Mouse (Mus musculus): ENCODE measurements around the gene Tmc8. TPM values are rescaled to one million over a fixed set of nuclear protein-coding genes. Genes with fewer than 3 reads are reported as not detected.
A peak's percentile ranks its signal among the peaks of the same experiment; 100 is the strongest.

Tmc8 gene
- total and polyA plus RNA-seq, 2 experiments from 2014 or later = 0.33 to 0.79 TPM

- H3K4me2 ChIP-seq (ENCODE audit: low read depth, low read length, poor library complexity, severe bottlenecking) = no peak overlapping the region
- 90% methylated on average over 26 of the region's 26 CpGs for WGBS
- no peak for TF ChIP-seq CTCF (IDR thresholded peaks at IDR 0.05)
- no peak overlapping the region for H3K27ac ChIP-seq (ENCODE audit: low read depth, low read length)
- no peak overlapping the region for H3K4me3 ChIP-seq (ENCODE audit: low read depth, low read length)
- H3K27me3 ChIP-seq (ENCODE audit: insufficient read depth, low read length) = no peaks in the 10 kb centered on the region
- no peak overlapping the region for H3K9ac ChIP-seq (replicated peaks; ENCODE audit: low read length, poor library complexity, severe bottlenecking)
- no peaks in the 10 kb centered on the region for H3K4me1 ChIP-seq (ENCODE audit: insufficient read depth, low read length)
- no peak; the same call in 1 of the 2 replicates for ATAC-seq (ENCODE audit: low FRiP score)
- H3K36me3 ChIP-seq (ENCODE audit: insufficient read depth, low read length) = peaks cover 70% of the 10 kb centered on the region
- no peaks in the 10 kb centered on the region for H3K9me3 ChIP-seq (ENCODE audit: low read length)
- no peak for DNase-seq (ENCODE audit: low spot score)
Observed at GRCm38 (mm10) chr11:117760374-117761119, 21.3 kb upstream of the Tmc8 start.

GRCm38 (mm10) chr11:117761801-117762200, 20.1 kb upstream of the Tmc8 start:
- no peaks in the 10 kb centered on the region for H3K27me3 ChIP-seq (ENCODE audit: insufficient read depth, low read length)
- H3K27ac ChIP-seq (ENCODE audit: low read depth, low read length) = no peak overlapping the region
- 91% methylated on average over 13 of the region's 13 CpGs for WGBS
- no peak overlapping the region for H3K9ac ChIP-seq (replicated peaks; ENCODE audit: low read length, poor library complexity, severe bottlenecking)
- H3K4me3 ChIP-seq (ENCODE audit: low read depth, low read length) = no peak overlapping the region
- no peaks in the 10 kb centered on the region for H3K4me1 ChIP-seq (ENCODE audit: insufficient read depth, low read length)
- DNase-seq (ENCODE audit: low spot score) (no peak), ATAC-seq (ENCODE audit: low FRiP score) (no peak)
- no peak for TF ChIP-seq CTCF (IDR thresholded peaks at IDR 0.05)
- H3K36me3 ChIP-seq (ENCODE audit: insufficient read depth, low read length) = peaks cover 58% of the 10 kb centered on the region
- H3K4me2 ChIP-seq (ENCODE audit: low read depth, low read length, poor library complexity, severe bottlenecking) = no peak overlapping the region
- no peaks in the 10 kb centered on the region for H3K9me3 ChIP-seq (ENCODE audit: low read length)

GRCm38 (mm10) chr11:117762246-117762645, 19.6 kb upstream of the Tmc8 start:
- H3K4me1 ChIP-seq (ENCODE audit: insufficient read depth, low read length) = no peaks in the 10 kb centered on the region
- DNase-seq (ENCODE audit: low spot score) = no peak
- no peaks in the 10 kb centered on the region for H3K9me3 ChIP-seq (ENCODE audit: low read length)
- H3K4me3 ChIP-seq (ENCODE audit: low read depth, low read length) = no peak overlapping the region
- no peak for TF ChIP-seq CTCF (IDR thresholded peaks at IDR 0.05)
- H3K4me2 ChIP-seq (ENCODE audit: low read depth, low read length, poor library complexity, severe bottlenecking) = no peak overlapping the region
- 80% methylated on average over 12 of the region's 12 CpGs for WGBS
- H3K27ac ChIP-seq (ENCODE audit: low read depth, low read length) = no peak overlapping the region
- no peak for ATAC-seq (ENCODE audit: low FRiP score)
- peaks cover 54% of the 10 kb centered on the region for H3K36me3 ChIP-seq (ENCODE audit: insufficient read depth, low read length)
- H3K9ac ChIP-seq (replicated peaks; ENCODE audit: low read length, poor library complexity, severe bottlenecking) = no peak overlapping the region
- no peaks in the 10 kb centered on the region for H3K27me3 ChIP-seq (ENCODE audit: insufficient read depth, low read length)

GRCm38 (mm10) chr11:117764319-117764718, 17.6 kb upstream of the Tmc8 start:
- Histone ChIP-seq H3K4me3 (ENCODE audit: low read depth, low read length) (no peak overlapping the region), H3K9ac (replicated peaks; ENCODE audit: low read length, poor library complexity, severe bottlenecking) (no peak overlapping the region), H3K27me3 (ENCODE audit: insufficient read depth, low read length) (no peaks in the 10 kb centered on the region), H3K36me3 (ENCODE audit: insufficient read depth, low read length) (peaks cover 35% of the 10 kb centered on the region), H3K4me2 (ENCODE audit: low read depth, low read length, poor library complexity, severe bottlenecking) (no peak overlapping the region), H3K9me3 (ENCODE audit: low read length) (no peaks in the 10 kb centered on the region), H3K27ac (ENCODE audit: low read depth, low read length) (no peak overlapping the region), H3K4me1 (ENCODE audit: insufficient read depth, low read length) (no peaks in the 10 kb centered on the region)
- ATAC-seq (ENCODE audit: low FRiP score) = no peak
- WGBS = 91% methylated on average over 9 of the region's 9 CpGs
- no peak for TF ChIP-seq CTCF (IDR thresholded peaks at IDR 0.05)
- DNase-seq (ENCODE audit: low spot score) = no peak

- 91% methylated on average over 5 of the region's 5 CpGs for WGBS
- Histone ChIP-seq H3K27me3 (ENCODE audit: insufficient read depth, low read length) (no peaks in the 10 kb centered on the region), H3K36me3 (ENCODE audit: insufficient read depth, low read length) (peaks cover 24% of the 10 kb centered on the region), H3K4me3 (ENCODE audit: low read depth, low read length) (no peak overlapping the region), H3K4me2 (ENCODE audit: low read depth, low read length, poor library complexity, severe bottlenecking) (no peak overlapping the region), H3K9ac (replicated peaks; ENCODE audit: low read length, poor library complexity, severe bottlenecking) (no peak overlapping the region), H3K9me3 (ENCODE audit: low read length) (no peaks in the 10 kb centered on the region), H3K27ac (ENCODE audit: low read depth, low read length) (no peak overlapping the region), H3K4me1 (ENCODE audit: insufficient read depth, low read length) (no peaks in the 10 kb centered on the region)
- no peak for TF ChIP-seq CTCF (IDR thresholded peaks at IDR 0.05)
- DNase-seq (ENCODE audit: low spot score) (no peak), ATAC-seq (ENCODE audit: low FRiP score) (0 out of 2 replicates have a peak, but pooled peaks have one; percentile 7)
Observed at GRCm38 (mm10) chr11:117765361-117765760, 16.5 kb upstream of the Tmc8 start.

- no peak overlapping the region for H3K27ac ChIP-seq (ENCODE audit: low read depth, low read length)
- peaks cover 19% of the 10 kb centered on the region for H3K36me3 ChIP-seq (ENCODE audit: insufficient read depth, low read length)
Observed at GRCm38 (mm10) chr11:117766275-117766674, 15.6 kb upstream of the Tmc8 start.

More at GRCm38 (mm10) chr11:117766275-117766674, 15.6 kb upstream of the Tmc8 start:
- ATAC-seq (ENCODE audit: low FRiP score) (no peak), DNase-seq (ENCODE audit: low spot score) (no peak)
- no peaks in the 10 kb centered on the region for H3K27me3 ChIP-seq (ENCODE audit: insufficient read depth, low read length)
- 89% methylated on average over 3 of the region's 3 CpGs for WGBS
- no peaks in the 10 kb centered on the region for H3K9me3 ChIP-seq (ENCODE audit: low read length)
- H3K9ac ChIP-seq (replicated peaks; ENCODE audit: low read length, poor library complexity, severe bottlenecking) = no peak overlapping the region
- no peaks in the 10 kb centered on the region for H3K4me1 ChIP-seq (ENCODE audit: insufficient read depth, low read length)
- no peak overlapping the region for H3K4me3 ChIP-seq (ENCODE audit: low read depth, low read length)
- no peak for TF ChIP-seq CTCF (IDR thresholded peaks at IDR 0.05)
- no peak overlapping the region for H3K4me2 ChIP-seq (ENCODE audit: low read depth, low read length, poor library complexity, severe bottlenecking)

All from midbrain, postnatal 0 days (tissue).